Mouse (Mus musculus) c-Kit-positive CD71-positive TER-119-negative erythroid progenitor cells, embryonic 14.5 days (primary cell): ENCODE measurements at regions not wholly inside any gene's neighbourhood (a gene's known extent, or its start where the extent isn't known, plus 50 kb on each side); places are given as distances from the start of the nearest gene placed in this dataset.

ENCODE experiments used
- DNase-seq: peaks from one replicate; pipeline ENCODE4 v3.0.0-alpha.2; 2013; ENCODE audit warnings: low read depth

GRCm38 (mm10) chr8:78162763-78163508, 50.2 kb upstream of the Ttc29 start:
- no peak for DNase-seq
